Mouse (Mus musculus): ENCODE data around the gene P4ha1.
A peak's percentile ranks its signal among the peaks of the same experiment; 100 is the strongest.
"Not testable (repeated sequence)": the region's sequence is repeated elsewhere in the genome, so short reads cannot be mapped to it uniquely, and the experiment has no call there.

Gene P4ha1

DNA sequence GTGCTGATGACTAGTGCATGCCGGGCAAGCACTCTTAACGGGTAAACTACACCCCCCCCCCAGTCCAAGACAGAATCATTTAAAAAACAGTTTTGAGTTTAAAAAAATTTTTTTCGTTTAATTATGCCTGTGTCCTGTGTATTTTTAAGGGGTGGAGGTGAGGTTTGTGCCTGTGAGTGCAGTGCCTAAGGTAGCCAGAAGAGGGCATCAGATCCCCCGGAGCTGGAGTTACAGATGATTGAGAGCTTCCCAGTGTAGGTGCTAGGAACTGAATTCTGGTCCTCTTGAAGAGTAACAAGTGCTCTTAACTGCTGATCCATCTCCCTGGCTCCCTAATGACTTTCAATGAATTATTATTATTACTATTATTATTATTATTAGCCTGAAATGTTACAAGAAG is 55.6 kb downstream of the P4ha1 start:
- DNase-seq: no peak

DNA sequence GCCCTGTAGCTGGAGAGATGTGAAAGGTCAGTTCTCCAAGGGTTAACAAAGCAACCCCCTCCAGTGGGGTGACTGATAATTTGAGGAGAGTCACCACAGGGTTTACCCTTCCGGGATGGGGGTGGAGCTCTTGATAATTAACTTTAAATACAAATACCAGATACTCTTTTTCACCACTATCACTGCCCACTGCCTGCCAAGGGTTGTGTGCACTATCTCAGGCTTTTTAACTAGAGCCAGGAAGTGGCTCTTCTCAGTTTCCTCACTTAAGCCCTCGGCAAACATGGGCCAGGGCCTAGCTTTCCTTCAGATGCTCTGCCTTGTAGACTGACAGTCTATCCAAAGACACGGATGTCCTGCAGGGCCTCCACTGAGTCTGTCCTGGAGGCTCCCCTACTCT is 56.8 kb downstream of the P4ha1 start:
- DNase-seq: peak; percentile 7

GRCm38 (mm10) chr10:59380411-59380821 is 57.3 kb downstream of the P4ha1 start:
- DNase-seq: peak; percentile 5

GRCm38 (mm10) chr10:59381563-59381962 is 58.5 kb downstream of the P4ha1 start:
- DNase-seq: not testable (repeated sequence)

- no peak for DNase-seq
Measured at GRCm38 (mm10) chr10:59386951-59387350, 63.9 kb downstream of the P4ha1 start.

DNA sequence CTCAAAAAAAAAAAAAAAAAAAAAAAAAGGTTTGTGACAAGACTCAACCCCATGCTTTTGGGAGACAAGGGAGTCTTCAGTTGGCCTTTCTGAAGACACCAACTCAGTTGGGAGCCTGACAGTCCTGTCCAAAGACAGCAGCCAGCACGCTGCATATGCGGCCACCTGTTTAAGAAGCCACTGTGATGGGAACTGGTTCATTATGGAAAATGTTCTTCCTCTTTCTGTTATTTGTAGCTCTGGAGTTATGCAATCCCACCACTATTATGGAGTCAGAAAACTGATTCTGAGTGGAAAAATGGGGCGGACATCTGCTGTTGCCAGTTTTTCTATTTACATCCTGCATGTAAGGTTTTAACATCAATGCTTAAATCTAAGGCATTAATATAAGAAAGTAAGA is 66.6 kb downstream of the P4ha1 start:
- no peak for DNase-seq

GRCm38 (mm10) chr10:59391907-59392306 is 68.8 kb downstream of the P4ha1 start:
- DNase-seq: peak; percentile 9

- not testable (repeated sequence) for DNase-seq
Measured at GRCm38 (mm10) chr10:59395461-59395860, 72.4 kb downstream of the P4ha1 start, which contains the start of gene Gm10273. Gene Gm10273, plus strand, starts transcription at chr10:59395632.

- no peak for DNase-seq
Measured at GRCm38 (mm10) chr10:59402899-59403792, 80.0 kb downstream of the P4ha1 start, which contains the start of gene Pla2g12b. Gene Pla2g12b, plus strand, starts transcription at chr10:59403660.

GRCm38 (mm10) chr10:59403793-59404149 is 80.7 kb downstream of the P4ha1 start:
- DNase-seq: no peak

DNA sequence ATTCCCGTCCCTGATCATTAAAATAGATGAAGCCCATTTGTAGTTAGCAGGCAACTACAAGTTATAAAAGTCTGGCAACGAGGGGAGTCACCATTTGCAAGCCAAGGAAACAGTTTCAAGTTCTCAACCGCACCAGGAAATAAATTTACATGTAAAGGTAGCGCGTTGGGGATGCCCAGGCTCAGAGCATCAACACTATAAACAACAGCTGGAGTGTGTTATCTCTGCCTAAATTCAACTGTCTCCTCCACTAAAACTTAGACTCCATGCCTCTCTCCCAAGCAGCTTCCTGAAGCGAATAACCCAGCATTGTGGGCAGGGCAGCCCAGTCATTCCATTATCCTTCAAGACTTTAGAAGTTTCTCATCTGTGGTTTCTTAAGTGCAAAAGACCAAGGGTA is 85.4 kb downstream of the P4ha1 start:
- no peak for DNase-seq

GRCm38 (mm10) chr10:59410264-59410663 is 87.2 kb downstream of the P4ha1 start:
- DNase-seq: no peak

- no peak for DNase-seq
Measured at GRCm38 (mm10) chr10:59413711-59414110, 90.6 kb downstream of the P4ha1 start.

DNA sequence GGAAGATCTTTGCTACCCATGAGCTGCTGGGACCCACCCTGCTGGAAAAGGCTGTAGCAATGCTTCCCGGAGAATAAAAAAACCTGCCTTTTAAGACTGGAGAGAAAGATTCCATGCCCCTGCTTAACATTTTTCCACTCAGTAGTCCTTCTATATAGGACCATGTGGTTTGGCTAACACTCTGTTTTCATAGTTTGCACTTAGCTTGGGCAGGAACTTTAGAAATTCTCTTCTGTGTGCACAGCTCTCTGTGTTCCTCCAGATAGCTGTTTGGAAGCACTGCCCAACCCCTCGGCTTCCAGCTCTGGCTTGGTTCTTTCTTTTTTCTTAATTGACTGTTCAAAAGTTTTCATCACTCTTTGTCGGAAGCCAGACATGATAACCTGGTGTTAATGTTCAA is 93.5 kb downstream of the P4ha1 start:
- DNase-seq: no peak

DNA sequence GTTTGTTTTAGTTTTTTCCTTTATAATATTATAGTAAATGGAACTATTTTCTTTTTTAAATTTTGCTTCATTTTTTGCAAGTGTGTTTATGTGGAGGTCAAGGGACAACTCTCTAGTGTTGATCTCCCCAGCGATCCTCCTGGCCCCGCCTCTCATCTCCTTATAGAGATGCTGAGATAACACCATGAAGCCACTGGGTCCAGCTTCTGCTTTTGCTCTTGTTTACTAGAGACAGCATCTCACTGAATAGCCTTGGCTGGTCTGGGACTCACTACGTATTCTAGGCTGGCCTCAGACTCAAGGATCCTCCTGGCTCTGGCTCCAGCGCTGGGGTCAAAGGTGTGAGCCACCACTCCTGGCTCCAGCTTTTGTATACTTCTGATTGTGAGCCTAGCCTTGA is 96.4 kb downstream of the P4ha1 start:
- DNase-seq: no peak
